Mouse (Mus musculus) hindbrain, embryonic 16.5 days (tissue): ENCODE results near the gene Epn2. TPM values are rescaled to one million over a fixed set of nuclear protein-coding genes. Genes with fewer than 3 reads are reported as not detected.

Experiments used
- ATAC-seq: fragments of 200-750 bp; cut with Nextera tagmentation; 2 replicates; pipeline ENCODE4 v1.8.0; 2017; ENCODE audit warnings: moderate TSS enrichment, moderate library complexity
- H3K27ac ChIP-seq: fragments of 300-500 bp; sonication (generic); 2 replicates; pipeline ENCODE4 v1.5.1; 2014; ENCODE audit warnings: low read depth, mild to moderate bottlenecking, control low read depth, low read length, moderate library complexity
- H3K27me3 ChIP-seq: fragments of 300-500 bp; sonication (generic); replicated peaks from 2 replicates; pipeline ENCODE4 v1.6.1; 2014; ENCODE audit warnings: low read length; ENCODE audit not compliant: control insufficient read depth, insufficient read depth
- H3K36me3 ChIP-seq: fragments of 300-500 bp; sonication (generic); 2 replicates; pipeline ENCODE4 v1.6.1; 2014; ENCODE audit warnings: mild to moderate bottlenecking, low read length, moderate library complexity, mixed read lengths; ENCODE audit not compliant: control insufficient read depth, insufficient read depth
- H3K4me1 ChIP-seq: fragments of 300-500 bp; sonication (generic); 2 replicates; pipeline ENCODE4 v1.6.1; 2014; ENCODE audit warnings: low read depth, low read length; ENCODE audit not compliant: control insufficient read depth, insufficient read depth
- H3K4me2 ChIP-seq: fragments of 300-500 bp; sonication (generic); 2 replicates; pipeline ENCODE4 v1.6.1; 2014; ENCODE audit warnings: mild to moderate bottlenecking, low read length, control low read depth, moderate library complexity
- H3K4me3 ChIP-seq: fragments of 300-500 bp; sonication (generic); 2 replicates; pipeline ENCODE4 v1.5.1; 2014; ENCODE audit warnings: mild to moderate bottlenecking, low read length, control low read depth, moderate library complexity
- H3K9ac ChIP-seq: fragments of 300-500 bp; sonication (generic); 2 replicates; pipeline ENCODE4 v1.6.1; 2014; ENCODE audit warnings: low read depth, mild to moderate bottlenecking, control low read depth, low read length, moderate library complexity
- H3K9me3 ChIP-seq: fragments of 300-500 bp; sonication (generic); 2 replicates; pipeline ENCODE4 v1.6.1; 2014; ENCODE audit warnings: mild to moderate bottlenecking, low read length, moderate library complexity; ENCODE audit not compliant: control insufficient read depth
- WGBS: fragments of 180-500 bp; shearing (Covaris S2); extraction: QIAGEN DNeasy Blood & Tissue Kit; methylation state at CpG from one replicate; pipeline ENCODE4 v1.1.7; 2014; 5-methylcytosine and 5-hydroxymethylcytosine counted together
- polyA plus RNA-seq: library from polyadenylated mRNA; unstranded; fragments of >200 nt; fragmentation: Nextera tagmentation; extraction: Ambion mirVana; gene quantifications from 2 replicates; pipeline ENCODE4 v1.2.1, GENCODE M21; 2015

The Epn2 gene
- polyA plus RNA-seq, 1 experiment from 2014 or later: 66.9 TPM

GRCm38 (mm10) chr11:61617293-61617975, 37.9 kb upstream of the Epn2 start:
- Histone ChIP-seq H3K4me1 (peaks cover 16% of the 10 kb centered on the region), H3K9ac (no peak overlapping the region), H3K9me3 (no peaks in the 10 kb centered on the region), H3K27me3 (no peaks in the 10 kb centered on the region), H3K4me2 (no peak overlapping the region), H3K4me3 (no peak overlapping the region), H3K36me3 (no peaks in the 10 kb centered on the region), H3K27ac (no peak overlapping the region)
- no peak for ATAC-seq
- WGBS: 74% methylated on average over 7 of the region's 7 CpGs

GRCm38 (mm10) chr11:61616523-61617292, 37.2 kb upstream of the Epn2 start:
- H3K4me3 ChIP-seq: no peak overlapping the region
- no peaks in the 10 kb centered on the region for H3K36me3 ChIP-seq
- 59% methylated on average over 9 of the region's 9 CpGs for WGBS
- ATAC-seq: no peak
- no peak overlapping the region for H3K9ac ChIP-seq
- H3K9me3 ChIP-seq: no peaks in the 10 kb centered on the region
- no peaks in the 10 kb centered on the region for H3K27me3 ChIP-seq
- no peak overlapping the region for H3K4me2 ChIP-seq
- no peak overlapping the region for H3K27ac ChIP-seq
- H3K4me1 ChIP-seq: peaks cover 16% of the 10 kb centered on the region

GRCm38 (mm10) chr11:61615686-61616522, 36.4 kb upstream of the Epn2 start:
- Histone ChIP-seq H3K36me3 (no peaks in the 10 kb centered on the region), H3K9ac (peak overlapping the region; percentile 53; the same call in 1 of the 2 replicates), H3K27me3 (no peaks in the 10 kb centered on the region), H3K4me3 (peak overlapping the region; percentile 8; the same call in 1 of the 2 replicates), H3K4me2 (peak overlapping the region; percentile 45), H3K4me1 (peaks cover 16% of the 10 kb centered on the region), H3K9me3 (no peaks in the 10 kb centered on the region), H3K27ac (no peak overlapping the region)
- 14% methylated on average over 20 of the region's 22 CpGs for WGBS
- ATAC-seq: peak; percentile 26; the same call in 1 of the 2 replicates

- Histone ChIP-seq H3K36me3 (no peaks in the 10 kb centered on the region), H3K9ac (no peak overlapping the region), H3K4me2 (no peak overlapping the region), H3K27me3 (no peaks in the 10 kb centered on the region), H3K4me3 (no peak overlapping the region), H3K27ac (no peak overlapping the region), H3K4me1 (peaks cover 10% of the 10 kb centered on the region), H3K9me3 (0 out of 2 replicates have a peak, but pooled peaks cover 1% of the 10 kb centered on the region)
- WGBS: 73% methylated on average over 5 of the region's 5 CpGs
- ATAC-seq: no peak
Measured at GRCm38 (mm10) chr11:61614401-61614800, 34.9 kb upstream of the Epn2 start.

GRCm38 (mm10) chr11:61612116-61612635, 32.7 kb upstream of the Epn2 start:
- Histone ChIP-seq H3K4me2 (no peak overlapping the region), H3K4me3 (no peak overlapping the region), H3K4me1 (peaks cover 8% of the 10 kb centered on the region), H3K27ac (no peak overlapping the region), H3K36me3 (no peaks in the 10 kb centered on the region), H3K27me3 (no peaks in the 10 kb centered on the region), H3K9ac (no peak overlapping the region), H3K9me3 (peaks cover 5% of the 10 kb centered on the region; the same call in 1 of the 2 replicates)
- ATAC-seq: no peak
- 80% methylated on average over 4 of the region's 4 CpGs for WGBS

GRCm38 (mm10) chr11:61611197-61611596, 31.7 kb upstream of the Epn2 start:
- H3K4me2 ChIP-seq: no peak overlapping the region
- H3K9me3 ChIP-seq: peaks cover 12% of the 10 kb centered on the region
- H3K27ac ChIP-seq: no peak overlapping the region
- no peak for ATAC-seq
- H3K27me3 ChIP-seq: no peaks in the 10 kb centered on the region
- H3K36me3 ChIP-seq: no peaks in the 10 kb centered on the region
- peaks cover 6% of the 10 kb centered on the region for H3K4me1 ChIP-seq
- no peak overlapping the region for H3K4me3 ChIP-seq
- WGBS: 88% methylated on average over 3 of the region's 3 CpGs
- no peak overlapping the region for H3K9ac ChIP-seq

GRCm38 (mm10) chr11:61608072-61608471, 28.6 kb upstream of the Epn2 start:
- Histone ChIP-seq H3K4me1 (no peaks in the 10 kb centered on the region), H3K9ac (no peak overlapping the region), H3K36me3 (no peaks in the 10 kb centered on the region), H3K27me3 (no peaks in the 10 kb centered on the region), H3K4me2 (no peak overlapping the region), H3K27ac (no peak overlapping the region), H3K4me3 (no peak overlapping the region), H3K9me3 (peaks cover 12% of the 10 kb centered on the region)
- ATAC-seq: no peak
- WGBS: 80% methylated on average over 4 of the region's 4 CpGs

GRCm38 (mm10) chr11:61602705-61603104, 23.2 kb upstream of the Epn2 start:
- Histone ChIP-seq H3K4me1 (no peaks in the 10 kb centered on the region), H3K9me3 (peaks cover 9% of the 10 kb centered on the region), H3K27me3 (no peaks in the 10 kb centered on the region; the same call in 1 of the 2 replicates), H3K9ac (no peak overlapping the region), H3K4me3 (no peak overlapping the region), H3K4me2 (no peak overlapping the region), H3K36me3 (no peaks in the 10 kb centered on the region), H3K27ac (no peak overlapping the region)
- no peak for ATAC-seq
- WGBS: 84% methylated on average over 7 of the region's 7 CpGs
